Mouse (Mus musculus) CH12.LX (cell line): ENCODE data around the gene Tmem170.

Experiments
- CHD1 ChIP-seq: IDR thresholded peaks from 2 replicates; pipeline ENCODE4 v1.6.1; 2012; ENCODE audit warnings: low read depth, low read length, improper control_type of control experiment, inconsistent platforms
- CHD2 ChIP-seq: IDR thresholded peaks from 2 replicates; pipeline ENCODE4 v1.6.1; 2011; ENCODE audit warnings: low read length, improper control_type of control experiment
- CTCF ChIP-seq, 2 experiments: IDR thresholded peaks in 1 of 2; conservative IDR thresholded peaks in 1 of 2; 2 replicates each; pipeline ENCODE4 v1.5.1; 2011 to 2012; ENCODE audit warnings: low read depth in 2 of 2, low read length in 2 of 2, improper control_type of control experiment in 1 of 2, inconsistent platforms in 1 of 2, mild to moderate bottlenecking in 1 of 2, moderate library complexity in 1 of 2
- GABPA ChIP-seq: IDR thresholded peaks from 2 replicates; pipeline ENCODE4 v1.6.1; 2012; ENCODE audit warnings: low read depth, low read length, improper control_type of control experiment, inconsistent platforms; ENCODE audit not compliant: insufficient replicate concordance
- POLR2A ChIP-seq: IDR thresholded peaks from 2 replicates; pipeline ENCODE4 v1.6.1; 2011; ENCODE audit warnings: low read depth, mild to moderate bottlenecking, improper control_type of control experiment, low read length
- RAD21 ChIP-seq: IDR thresholded peaks from 2 replicates; pipeline ENCODE4 v1.6.1; 2011; ENCODE audit warnings: low read depth, mild to moderate bottlenecking, low read length, improper control_type of control experiment, moderate library complexity
- SMC3 ChIP-seq: IDR thresholded peaks from 2 replicates; pipeline ENCODE4 v1.6.1; 2011; ENCODE audit warnings: low read depth, low read length, improper control_type of control experiment
- USF1 ChIP-seq: IDR thresholded peaks from 2 replicates; pipeline ENCODE4 v1.6.1; 2014; ENCODE audit warnings: low read depth, mild to moderate bottlenecking, inconsistent platforms, low read length, improper control_type of control experiment

GRCm38 (mm10) chr8:111902080-111902479 is 25.5 kb upstream of the Tmem170 start:
- TF ChIP-seq CHD2 (no peak), SMC3 (no peak), POLR2A (no peak), CTCF (conservative IDR thresholded peaks at IDR 0.05 in 1 of 2, IDR thresholded peaks at IDR 0.05 in 1 of 2; ENCODE audit: low read depth in 2 of 2, low read length in 2 of 2) (no peak), USF1 (no peak), CHD1 (no peak), GABPA (no peak), RAD21 (no peak)
